Mouse (Mus musculus) heart, embryonic 14.5 days (tissue): ENCODE measurements at regions not wholly inside any gene's neighbourhood (a gene's known extent, or its start where the extent isn't known, plus 50 kb on each side); places are given as distances from the start of the nearest gene placed in this dataset.

Experiments
- ATAC-seq: fragments of 200-750 bp; cut with Nextera tagmentation; 2 replicates; pipeline ENCODE4 v1.8.0; 2017; ENCODE audit warnings: low read depth, moderate TSS enrichment; ENCODE audit not compliant: insufficient number of reproducible peaks, insufficient read depth, low FRiP score
- H3K27ac ChIP-seq, 2 experiments: fragments of 200-500 bp in 1 of 2; fragments of 300-500 bp in 1 of 2; sonication (generic) in 1 of 2; replicated peaks in 1 of 2; 2 replicates each; pipeline ENCODE4 v1.5.1; 2012 to 2014; ENCODE audit warnings: low read depth in 2 of 2, low read length in 2 of 2, control low read depth in 1 of 2, mild to moderate bottlenecking in 1 of 2, mixed read lengths in 1 of 2; ENCODE audit not compliant: control insufficient read depth in 1 of 2, insufficient read depth in 1 of 2
- H3K27me3 ChIP-seq: fragments of 300-500 bp; sonication (generic); 2 replicates; pipeline ENCODE4 v1.6.1; 2014; ENCODE audit warnings: mild to moderate bottlenecking, low read length, control low read depth; ENCODE audit not compliant: control insufficient read depth, insufficient read depth
- H3K36me3 ChIP-seq: fragments of 300-500 bp; sonication (generic); 2 replicates; pipeline ENCODE4 v1.6.1; 2014; ENCODE audit warnings: mild to moderate bottlenecking, control low read depth, low read length, mixed read lengths; ENCODE audit not compliant: control insufficient read depth, insufficient read depth
- H3K4me1 ChIP-seq, 2 experiments: fragments of 200-500 bp in 1 of 2; fragments of 300-500 bp in 1 of 2; sonication (generic) in 1 of 2; 2 replicates each; pipeline ENCODE4 v1.6.1; 2012 to 2014; ENCODE audit warnings: low read length in 2 of 2, control low read depth in 1 of 2, mixed read lengths in 1 of 2; ENCODE audit not compliant: control insufficient read depth in 2 of 2, insufficient read depth in 2 of 2
- H3K4me2 ChIP-seq: fragments of 300-500 bp; sonication (generic); 2 replicates; pipeline ENCODE4 v1.6.1; 2014; ENCODE audit warnings: mild to moderate bottlenecking, low read length
- H3K4me3 ChIP-seq, 2 experiments: fragments of 200-500 bp in 1 of 2; fragments of 300-500 bp in 1 of 2; sonication (generic) in 1 of 2; 2 replicates each; pipeline ENCODE4 v1.5.1; 2012 to 2014; ENCODE audit warnings: low read length in 2 of 2, mild to moderate bottlenecking in 2 of 2, control low read depth in 1 of 2, low read depth in 1 of 2, moderate library complexity in 1 of 2; ENCODE audit not compliant: control insufficient read depth in 1 of 2, insufficient read depth in 1 of 2
- H3K9ac ChIP-seq: fragments of 300-500 bp; sonication (generic); 2 replicates; pipeline ENCODE4 v1.6.1; 2014; ENCODE audit warnings: mild to moderate bottlenecking, low read length
- H3K9me3 ChIP-seq: fragments of 300-500 bp; sonication (generic); 2 replicates; pipeline ENCODE4 v1.6.1; 2016; ENCODE audit warnings: low read length, control low read depth; ENCODE audit not compliant: control insufficient read depth
- WGBS: fragments of 180-500 bp; shearing (Covaris S2); extraction: QIAGEN DNeasy Blood & Tissue Kit; methylation state at CpG from one replicate; pipeline ENCODE4 v1.1.7; 2014; 5-methylcytosine and 5-hydroxymethylcytosine counted together

- no peaks in the 10 kb centered on the region for H3K27me3 ChIP-seq
- H3K9ac ChIP-seq: no peak overlapping the region
- WGBS: 65% methylated on average over 6 of the region's 6 CpGs
- no peak overlapping the region for H3K4me3 ChIP-seq
- ATAC-seq: no peak
- H3K4me2 ChIP-seq: no peak overlapping the region
- no peaks in the 10 kb centered on the region for H3K36me3 ChIP-seq
- H3K9me3 ChIP-seq: no peaks in the 10 kb centered on the region
- H3K27ac ChIP-seq: no peak overlapping the region
- no peaks in the 10 kb centered on the region for H3K4me1 ChIP-seq
These were observed 397.7 kb downstream of the Isl1 start for GRCm38 (mm10) chr13:115911524-115912459.

DNA sequence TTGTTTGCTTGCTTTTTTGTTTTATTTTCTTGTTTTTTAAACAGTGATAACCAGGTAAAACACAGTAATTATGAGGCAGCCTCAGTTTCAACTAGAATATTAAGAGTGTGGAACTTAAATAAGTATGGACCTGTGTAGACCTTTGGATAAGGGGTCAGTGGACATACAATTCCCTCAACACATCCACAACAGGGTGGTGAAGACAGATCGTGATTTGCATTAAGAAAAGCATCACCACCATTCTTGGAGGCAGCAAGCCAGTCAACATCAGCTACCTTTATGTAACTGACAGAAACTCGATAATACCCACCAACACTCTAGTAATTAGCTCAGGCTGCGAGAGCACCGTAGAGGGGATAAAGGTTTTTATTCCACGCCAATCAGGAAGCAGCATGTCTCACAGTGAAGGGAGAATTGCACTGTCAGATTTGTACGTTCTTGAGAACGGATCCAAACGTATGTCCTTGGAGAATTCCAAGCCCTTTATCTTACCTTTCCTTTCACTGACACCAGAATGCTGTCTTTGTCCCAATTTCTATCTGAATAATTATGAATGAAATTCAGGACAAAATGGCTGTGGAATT, 398.5 kb downstream of the Isl1 start:
- Histone ChIP-seq H3K9ac (no peak overlapping the region), H3K9me3 (no peaks in the 10 kb centered on the region), H3K27ac (no peak overlapping the region), H3K27me3 (no peaks in the 10 kb centered on the region), H3K36me3 (no peaks in the 10 kb centered on the region), H3K4me3 (no peak overlapping the region), H3K4me1 (no peaks in the 10 kb centered on the region), H3K4me2 (no peak overlapping the region)
- WGBS: 72% methylated on average over 8 of the region's 8 CpGs
- no peak for ATAC-seq

DNA sequence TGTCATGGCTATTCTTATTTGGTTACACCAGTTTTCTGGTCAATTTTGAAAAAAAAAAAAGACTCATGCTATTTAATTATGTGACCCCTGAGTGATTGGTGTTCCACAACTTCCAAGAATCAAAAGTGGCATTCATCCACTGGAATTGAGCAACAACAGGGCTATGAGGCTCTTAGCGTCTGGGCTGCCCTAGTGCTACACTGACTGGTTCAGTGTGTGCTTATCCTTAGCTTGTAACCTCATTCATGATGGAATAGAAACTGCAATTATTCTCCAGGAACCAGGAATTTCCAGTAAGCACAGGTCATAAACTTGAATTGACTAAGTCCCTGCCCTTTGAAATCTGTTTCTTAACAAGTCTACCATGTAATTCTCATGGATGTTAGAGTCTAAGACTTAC, 428.9 kb downstream of the Isl1 start:
- no peak overlapping the region for H3K27ac ChIP-seq
- no peaks in the 10 kb centered on the region for H3K36me3 ChIP-seq
- WGBS: 76% methylated on average over 1 of the region's 1 CpGs
- ATAC-seq: no peak
- H3K27me3 ChIP-seq: no peaks in the 10 kb centered on the region
- H3K4me2 ChIP-seq: no peak overlapping the region
- no peak overlapping the region for H3K4me3 ChIP-seq
- H3K4me1 ChIP-seq: no peaks in the 10 kb centered on the region
- H3K9ac ChIP-seq: no peak overlapping the region
- no peaks in the 10 kb centered on the region for H3K9me3 ChIP-seq

DNA sequence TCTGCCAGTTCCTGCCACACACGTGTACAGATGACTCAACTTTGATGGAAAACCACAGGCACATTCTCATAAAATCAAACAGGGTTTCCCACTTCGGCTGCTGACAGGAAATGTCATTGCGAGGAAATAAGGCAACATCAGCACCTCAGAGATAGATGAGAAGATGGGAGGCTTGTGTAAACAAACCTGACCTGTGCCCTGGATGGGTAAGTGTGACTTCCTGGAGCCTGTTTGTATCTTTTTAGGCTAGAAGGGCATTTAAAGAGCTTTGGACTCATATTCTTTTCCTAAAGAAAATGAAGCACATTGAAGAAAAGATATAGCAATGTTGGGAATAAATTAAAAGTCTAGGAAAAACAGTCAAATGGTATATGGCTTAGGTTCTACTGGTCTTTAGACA, 449.0 kb downstream of the Isl1 start:
- no peaks in the 10 kb centered on the region for H3K4me1 ChIP-seq
- H3K4me2 ChIP-seq: no peak overlapping the region
- H3K4me3 ChIP-seq: no peak overlapping the region
- no peaks in the 10 kb centered on the region for H3K9me3 ChIP-seq
- no peaks in the 10 kb centered on the region for H3K36me3 ChIP-seq
- H3K9ac ChIP-seq: no peak overlapping the region
- ATAC-seq: no peak
- 21% methylated on average over 3 of the region's 3 CpGs for WGBS
- H3K27me3 ChIP-seq: no peaks in the 10 kb centered on the region
- H3K27ac ChIP-seq: no peak overlapping the region

DNA sequence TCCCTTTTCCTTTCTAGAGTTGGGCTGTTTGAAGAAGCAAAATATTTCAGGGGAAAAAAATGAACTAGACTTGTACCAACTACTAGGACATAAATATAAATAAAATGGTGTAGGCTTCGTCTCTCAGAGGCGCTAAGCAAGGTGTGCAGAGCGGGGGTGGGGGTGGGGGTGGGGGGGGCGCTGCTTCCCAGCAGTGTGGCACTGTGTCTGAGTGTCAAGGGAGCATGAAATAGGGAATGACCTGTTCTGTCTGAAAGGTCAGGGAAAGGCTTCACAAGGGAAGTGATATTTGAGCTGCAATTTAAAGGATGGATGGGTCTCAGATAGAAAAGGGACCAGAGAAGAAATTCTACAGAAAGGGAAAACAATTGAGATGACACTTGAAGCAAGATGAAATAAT, 452.9 kb downstream of the Isl1 start:
- H3K4me3 ChIP-seq: no peak overlapping the region
- no peaks in the 10 kb centered on the region for H3K36me3 ChIP-seq
- no peak overlapping the region for H3K27ac ChIP-seq
- H3K4me2 ChIP-seq: no peak overlapping the region
- whole genome bisulfite sequencing: 75% methylated on average over 4 of the region's 4 CpGs
- no peak for ATAC-seq
- no peak overlapping the region for H3K9ac ChIP-seq
- H3K4me1 ChIP-seq: no peaks in the 10 kb centered on the region
- no peaks in the 10 kb centered on the region for H3K9me3 ChIP-seq
- H3K27me3 ChIP-seq: no peaks in the 10 kb centered on the region

- Histone ChIP-seq H3K27me3 (no peaks in the 10 kb centered on the region), H3K9me3 (no peaks in the 10 kb centered on the region), H3K4me3 (no peak overlapping the region), H3K4me2 (no peak overlapping the region), H3K27ac (no peak overlapping the region), H3K4me1 (no peaks in the 10 kb centered on the region), H3K36me3 (no peaks in the 10 kb centered on the region), H3K9ac (no peak overlapping the region)
- ATAC-seq: no peak
- 54% methylated on average over 3 of the region's 3 CpGs for WGBS
These were observed 456.7 kb downstream of the Isl1 start for GRCm38 (mm10) chr13:115852689-115853356.

GRCm38 (mm10) chr13:115843121-115843520, 466.4 kb downstream of the Isl1 start:
- Histone ChIP-seq H3K9me3 (no peaks in the 10 kb centered on the region), H3K4me2 (no peak overlapping the region), H3K4me1 (no peaks in the 10 kb centered on the region), H3K4me3 (no peak overlapping the region), H3K36me3 (no peaks in the 10 kb centered on the region), H3K27ac (no peak overlapping the region), H3K9ac (no peak overlapping the region), H3K27me3 (no peaks in the 10 kb centered on the region)
- ATAC-seq: no peak
- WGBS: 62% methylated on average over 10 of the region's 10 CpGs
